Mouse (Mus musculus): ENCODE measurements around the gene Ncf2.

- no peak for TF ChIP-seq USF1 (IDR thresholded peaks at IDR 0.05; ENCODE audit: low read depth)
- no peak for TF ChIP-seq POLR2A (IDR thresholded peaks at IDR 0.05; ENCODE audit: insufficient read length, low read depth)
- no peak for TF ChIP-seq MYOG (IDR thresholded peaks at IDR 0.05; ENCODE audit: control insufficient read depth in 1 of 3, insufficient read depth in 1 of 3, insufficient read length in 2 of 3, low read depth in 2 of 3)
- no peak for TF ChIP-seq CEBPB (IDR thresholded peaks at IDR 0.05; ENCODE audit: insufficient read depth, poor library complexity, severe bottlenecking)
- TF ChIP-seq TCF12 (IDR thresholded peaks at IDR 0.05; ENCODE audit: insufficient read depth, poor library complexity, severe bottlenecking), result no peak
- TF ChIP-seq MAX (IDR thresholded peaks at IDR 0.05; ENCODE audit: low read depth), result no peak
- no peak for TF ChIP-seq MYOD1 (IDR thresholded peaks at IDR 0.05; ENCODE audit: control insufficient read depth in 1 of 3, insufficient read length in 2 of 3, low read depth in 2 of 3)
- TF ChIP-seq E2F4 (IDR thresholded peaks at IDR 0.05; ENCODE audit: insufficient read depth), result no peak
- TF ChIP-seq TCF3 (IDR thresholded peaks at IDR 0.05; ENCODE audit: insufficient read length, low read depth), result no peak
Observed at GRCm38 (mm10) chr1:152838841-152839240, 38.8 kb downstream of the Ncf2 start.
